Mouse (Mus musculus) lung, postnatal 0 days (tissue): ENCODE results near the gene Sec14l1.

ENCODE experiments used
- CTCF ChIP-seq: IDR thresholded peaks from 2 replicates; pipeline ENCODE4 v1.5.1; 2016; ENCODE audit warnings: antibody characterized with exemption, mild to moderate bottlenecking
- EP300 ChIP-seq: IDR thresholded peaks from 2 replicates; pipeline ENCODE4 v1.6.1; 2016; ENCODE audit warnings: antibody characterized with exemption, mild to moderate bottlenecking, control low read depth

- TF ChIP-seq EP300 (no peak), CTCF (no peak)
Observed at GRCm38 (mm10) chr11:117205042-117205441, 90.1 kb downstream of the Sec14l1 start.
